Mouse (Mus musculus) kidney, adult 2 months (tissue): Measurements from ENCODE around the gene Ralgds.

ENCODE experiments used
- CTCF ChIP-seq: fragments of 200-500 bp; conservative IDR thresholded peaks from 2 replicates; pipeline ENCODE4 v1.5.1; 2011; ENCODE audit warnings: low read depth, mild to moderate bottlenecking, control low read depth, low read length, moderate library complexity, mixed read lengths; ENCODE audit not compliant: insufficient read depth, insufficient read length
- POLR2A ChIP-seq: fragments of 200-500 bp; IDR thresholded peaks from one replicate; pipeline ENCODE4 v1.6.1; 2011; ENCODE audit warnings: low read depth, low read length, control low read depth

- TF ChIP-seq POLR2A (no peak), CTCF (no peak)
These were observed 9.2 kb downstream of the Ralgds start for GRCm38 (mm10) chr2:28522166-28522565.
